Mouse (Mus musculus): Measurements from ENCODE around the gene B4galt7.

GRCm38 (mm10) chr13:55567949-55568348 is 31.7 kb upstream of the B4galt7 start:
- TF ChIP-seq CTCF (IDR thresholded peaks at IDR 0.05; ENCODE audit: low read depth, low read length) (no peak), POLR2A (IDR thresholded peaks at IDR 0.05; ENCODE audit: borderline replicate concordance, low read depth, low read length) (no peak)

Measured in bone marrow macrophage, adult 2 months (primary cell).